7 mouse cellular contexts compared by ENCODE assay signal in the genomic region with DNA sequence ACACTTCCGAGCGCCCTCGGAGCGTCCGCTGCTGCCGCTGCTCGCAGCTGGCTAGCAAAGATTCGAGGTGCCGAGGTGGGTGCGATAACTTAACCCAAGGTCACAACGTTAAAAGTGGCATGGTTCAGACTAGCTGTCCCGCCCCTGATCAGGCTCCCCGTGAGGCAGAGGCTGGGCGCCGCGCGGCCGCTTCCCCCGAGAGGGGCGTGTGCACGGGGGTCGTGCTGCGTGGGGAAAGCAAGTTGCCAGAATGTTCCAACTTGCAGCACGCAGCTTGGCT. TPM values are rescaled to one million over a fixed set of nuclear protein-coding genes. Genes with fewer than 3 reads are reported as not detected.
DNase-seq lines count a peak whose midpoint lies in the region; ATAC-seq and TF ChIP-seq lines count a peak whose summit lies in the region.

No protein-coding gene starts in this region.

- no peak overlapping the region for H3K9ac ChIP-seq in lung, postnatal 0 days (replicated peaks; ENCODE audit: low read depth)
- H3K9ac ChIP-seq in forebrain, embryonic 12.5 days, result peak overlapping the region; percentile 12; the same call in 1 of the 2 replicates
- peak overlapping the region; percentile 49 for H3K9ac ChIP-seq in limb, embryonic 14.5 days (ENCODE audit: low read depth, low read length, severe bottlenecking)
- no peak overlapping the region for H3K9ac ChIP-seq in stomach, embryonic 15.5 days

- TF ChIP-seq EP300 in lung, postnatal 0 days (IDR thresholded peaks at IDR 0.05), result no peak

- H3K4me3 ChIP-seq in lung, postnatal 0 days (ENCODE audit: low read depth, low read length), result peak overlapping the region; percentile 48
- H3K4me3 ChIP-seq in forebrain, embryonic 12.5 days (replicated peaks), result peak overlapping the region; percentile 51
- peak overlapping the region; percentile 53 for H3K4me3 ChIP-seq in limb, embryonic 14.5 days (replicated peaks; ENCODE audit: low read length)
- peak overlapping the region; percentile 49 for H3K4me3 ChIP-seq in stomach, embryonic 15.5 days (replicated peaks)

- H3K4me2 ChIP-seq in lung, postnatal 0 days (replicated peaks; ENCODE audit: low read depth, low read length), result peak overlapping the region; percentile 88
- H3K4me2 ChIP-seq in forebrain, embryonic 12.5 days, result peak overlapping the region; percentile 84
- H3K4me2 ChIP-seq in limb, embryonic 14.5 days (replicated peaks; ENCODE audit: low read depth, low read length, severe bottlenecking), result peak overlapping the region; percentile 79
- H3K4me2 ChIP-seq in stomach, embryonic 15.5 days, result peak overlapping the region; percentile 90

- no peaks in the 10 kb centered on the region; the same call in 1 of the 2 replicates for H3K27me3 ChIP-seq in lung, postnatal 0 days (replicated peaks; ENCODE audit: insufficient read depth, low read length)
- peaks cover 79% of the 10 kb centered on the region for H3K27me3 ChIP-seq in forebrain, embryonic 12.5 days
- peaks cover 7% of the 10 kb centered on the region for H3K27me3 ChIP-seq in limb, embryonic 14.5 days (ENCODE audit: control insufficient read depth, insufficient read depth, low read length)
- H3K27me3 ChIP-seq in stomach, embryonic 15.5 days (replicated peaks), result peaks cover 46% of the 10 kb centered on the region

- TF ChIP-seq POLR2A in limb, embryonic 14.5 days (IDR thresholded peaks at IDR 0.05; ENCODE audit: borderline replicate concordance, extremely low read depth, insufficient read depth, insufficient read length), result no peak

- no peak overlapping the region for H3K27ac ChIP-seq in lung, postnatal 0 days (ENCODE audit: low read length)
- no peak overlapping the region for H3K27ac ChIP-seq in forebrain, embryonic 12.5 days
- H3K27ac ChIP-seq in limb, embryonic 14.5 days (replicated peaks; ENCODE audit: low read depth, low read length), result 0 out of 2 replicates have a peak overlapping the region, but pooled peaks have one; percentile 26
- H3K27ac ChIP-seq in stomach, embryonic 15.5 days, result no peak overlapping the region

- no peak for DNase-seq in lung, postnatal 0 days (ENCODE audit: low spot score)
- no peak for DNase-seq in lung, postnatal 25 days (ENCODE audit: low spot score)
- no peak for DNase-seq in limb, embryonic 14.5 days (ENCODE audit: low spot score)
- DNase-seq in right cerebral cortex, postnatal 36 days (ENCODE audit: low spot score in 2 of 2), result no peak
- DNase-seq in kidney, adult 11 months, result no peak

- no peak for TF ChIP-seq CTCF in lung, postnatal 0 days (IDR thresholded peaks at IDR 0.05)

- 15% methylated on average over 22 of the region's 24 CpGs for WGBS in lung, postnatal 0 days
- whole genome bisulfite sequencing in forebrain, embryonic 12.5 days, result 25% methylated on average over 24 of the region's 24 CpGs
- WGBS in limb, embryonic 14.5 days, result 20% methylated on average over 14 of the region's 24 CpGs
- WGBS in stomach, embryonic 15.5 days, result 17% methylated on average over 24 of the region's 24 CpGs

- no peaks in the 10 kb centered on the region for H3K4me1 ChIP-seq in lung, postnatal 0 days (ENCODE audit: insufficient read depth, low read depth, low read length)
- 0 out of 2 replicates have a peak, but pooled peaks cover 9% of the 10 kb centered on the region for H3K4me1 ChIP-seq in forebrain, embryonic 12.5 days
- 0 out of 2 replicates have a peak, but pooled peaks cover 3% of the 10 kb centered on the region for H3K4me1 ChIP-seq in limb, embryonic 14.5 days (ENCODE audit: control insufficient read depth, insufficient read depth, low read length)
- no peaks in the 10 kb centered on the region; the same call in 1 of the 2 replicates for H3K4me1 ChIP-seq in stomach, embryonic 15.5 days

- H3K36me3 ChIP-seq in lung, postnatal 0 days (ENCODE audit: insufficient read depth, low read length), result no peaks in the 10 kb centered on the region
- H3K36me3 ChIP-seq in forebrain, embryonic 12.5 days (replicated peaks), result no peaks in the 10 kb centered on the region
- H3K36me3 ChIP-seq in limb, embryonic 14.5 days (ENCODE audit: control insufficient read depth, insufficient read depth, low read length), result no peaks in the 10 kb centered on the region
- no peaks in the 10 kb centered on the region for H3K36me3 ChIP-seq in stomach, embryonic 15.5 days

- no peak for ATAC-seq in lung, postnatal 0 days
- ATAC-seq in forebrain, embryonic 12.5 days (ENCODE audit: low FRiP score), result 0 out of 2 replicates have a peak, but pooled peaks have one; percentile 5
- ATAC-seq in limb, embryonic 14.5 days (ENCODE audit: low FRiP score, low read depth), result no peak
- no peak for ATAC-seq in stomach, embryonic 15.5 days (ENCODE audit: insufficient read depth, low FRiP score, low read depth)

- H3K9me3 ChIP-seq in lung, postnatal 0 days (ENCODE audit: low read length), result no peaks in the 10 kb centered on the region
- H3K9me3 ChIP-seq in forebrain, embryonic 12.5 days, result no peaks in the 10 kb centered on the region
- H3K9me3 ChIP-seq in limb, embryonic 14.5 days (ENCODE audit: control insufficient read depth, low read length), result no peaks in the 10 kb centered on the region
- no peaks in the 10 kb centered on the region for H3K9me3 ChIP-seq in stomach, embryonic 15.5 days

RNA-seq across cellular contexts. Expression of gene Cited1, which starts 1.1 kb away (rescaled TPM):
- 3.3 and 3.6 TPM in 2 replicates for polyA plus RNA-seq in lung, postnatal 0 days (2015; fragmentation: Nextera tagmentation; extraction: Ambion mirVana)
- 9.8 and 10.4 TPM in 2 replicates for polyA plus RNA-seq in forebrain, embryonic 12.5 days (2016; fragmentation: Nextera tagmentation; extraction: Ambion mirVana)
- 32.5 and 45.4 TPM in 2 replicates for polyA plus RNA-seq in limb, embryonic 14.5 days (2012; rRNA removed)
- polyA plus RNA-seq in limb, embryonic 14.5 days (2014; fragmentation: Nextera tagmentation; extraction: Ambion mirVana), result 27.2 and 31.3 TPM in 2 replicates
- polyA plus RNA-seq in stomach, embryonic 15.5 days (2015; fragmentation: Nextera tagmentation; extraction: Ambion mirVana), result 10.1 and 12.5 TPM in 2 replicates

Comparison
In these comparisons a context has a peak if more than half of its experiments do, and no peak if none do; other contexts are left out.
1. H3K9ac ChIP-seq: peak in forebrain, embryonic 12.5 days (single experiment) and limb, embryonic 14.5 days (single experiment); none in lung, postnatal 0 days (single experiment) and stomach, embryonic 15.5 days (single experiment).
2. Peak in every context shown above with its lines, with median percentiles within 50 percentile points of each other: H3K4me2 ChIP-seq and H3K4me3 ChIP-seq.